Mouse (Mus musculus) left cerebral cortex, adult 11 months (tissue): ENCODE data around the gene Gpkow.
"Not testable (repeated sequence)": the region's sequence is repeated elsewhere in the genome, so short reads cannot be mapped to it uniquely, and the experiment has no call there.

Experiments
- DNase-seq: peaks from one replicate; pipeline ENCODE4 v3.0.0; 2022; ENCODE audit warnings: low spot score

The Gpkow gene

DNA sequence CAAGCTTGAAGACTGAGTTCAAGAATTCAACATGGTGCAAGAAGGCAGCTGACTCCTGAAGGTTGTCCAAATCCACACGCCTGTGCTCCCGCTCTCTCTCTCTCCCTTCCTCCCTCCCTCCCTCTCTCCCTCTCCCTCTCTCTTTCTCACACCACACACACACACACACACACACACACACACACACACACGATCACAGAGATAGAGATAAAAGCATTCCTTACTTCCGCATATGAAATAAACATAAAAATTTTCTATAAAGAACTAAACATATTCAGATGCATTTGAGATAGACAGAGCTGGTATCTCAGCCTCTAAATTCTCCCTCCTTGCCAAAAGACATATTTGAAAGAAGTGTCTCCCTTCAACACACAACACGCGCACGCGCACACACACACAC, 48.5 kb downstream of the Gpkow start:
- no peak for DNase-seq

DNA sequence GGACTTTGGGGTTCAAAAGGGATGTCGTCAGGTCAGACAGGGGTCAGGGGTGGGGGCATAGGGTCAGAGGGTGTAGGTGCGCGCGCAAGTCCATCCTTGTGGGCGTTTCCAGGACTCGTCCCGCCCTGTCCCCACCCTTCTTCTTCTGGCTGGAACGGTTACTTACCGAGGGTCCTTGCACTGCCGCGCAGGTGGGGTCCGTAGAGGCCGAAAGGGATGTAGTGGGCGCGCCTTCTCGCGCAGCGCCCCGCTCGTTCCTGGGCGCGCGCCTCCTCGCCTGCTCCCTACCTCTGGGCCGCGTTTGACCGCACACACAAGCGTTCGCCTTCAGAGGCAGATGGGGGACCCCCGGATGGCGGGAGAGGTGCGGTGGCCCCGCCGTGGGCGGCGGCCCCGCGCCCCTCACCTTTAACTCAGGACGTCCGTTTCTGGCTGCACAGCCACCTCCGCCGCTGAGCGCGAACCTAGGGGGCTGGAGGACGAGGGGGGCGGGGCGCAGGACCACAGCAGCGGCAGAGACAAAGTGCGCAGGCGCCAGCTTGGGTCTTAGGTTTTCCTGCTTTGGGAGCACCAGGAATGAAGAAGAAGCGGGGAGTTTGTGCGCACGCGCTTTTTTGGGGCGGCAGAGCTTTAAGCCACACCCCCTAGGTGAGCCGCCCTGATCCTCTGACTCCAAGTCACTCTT, 53.6 kb downstream of the Gpkow start, which contains the start of gene Ccdc120:
Ccdc120 (minus strand) TSS at position 474 of the 685 bp plus-strand sequence.
- DNase-seq, result no peak

DNA sequence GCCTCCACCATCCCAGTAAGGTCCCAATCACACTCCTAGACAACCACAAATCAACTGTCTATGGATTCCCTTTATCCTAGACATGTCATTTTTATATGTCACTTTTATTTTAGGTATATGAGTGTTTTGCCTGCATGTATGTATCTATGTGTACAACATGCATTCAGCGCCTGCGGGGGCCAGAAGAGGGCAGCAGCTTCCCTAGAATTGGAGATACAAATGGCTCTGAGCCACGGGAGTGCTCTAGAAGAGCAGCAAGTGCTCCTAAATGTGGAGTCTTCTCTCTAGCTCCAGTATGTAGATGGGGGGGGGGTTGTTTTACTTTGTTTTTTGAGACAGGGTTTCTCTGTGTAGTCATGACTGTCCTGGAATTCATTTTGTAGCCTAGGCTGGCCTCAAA, 56.7 kb downstream of the Gpkow start:
- DNase-seq, result not testable (repeated sequence)
